Mouse (Mus musculus): ENCODE results near the gene Tgm1. TPM values are rescaled to one million over a fixed set of nuclear protein-coding genes. Genes with fewer than 3 reads are reported as not detected.

Tgm1 gene
- polyA plus RNA-seq, 1 experiment from 2014 or later = 5.9 TPM

- no peaks in the 10 kb centered on the region for H3K9me3 ChIP-seq (replicated peaks; ENCODE audit: low read length)
- TF ChIP-seq CTCF (IDR thresholded peaks at IDR 0.05; ENCODE audit: low read depth) = no peak
- ATAC-seq (replicated peaks; ENCODE audit: low FRiP score, low read depth) (no peak), DNase-seq (ENCODE audit: low spot score) (no peak)
- no peak overlapping the region for H3K9ac ChIP-seq (ENCODE audit: low read depth, low read length)
- H3K4me3 ChIP-seq (replicated peaks; ENCODE audit: low read depth, low read length) = no peak overlapping the region
- 77% methylated on average over 4 of the region's 4 CpGs for WGBS
- H3K4me2 ChIP-seq (ENCODE audit: low read length) = no peak overlapping the region
- peaks cover 25% of the 10 kb centered on the region for H3K36me3 ChIP-seq (ENCODE audit: insufficient read depth, low read length)
- H3K4me1 ChIP-seq (replicated peaks; ENCODE audit: insufficient read depth, low read length) = no peaks in the 10 kb centered on the region
- no peaks in the 10 kb centered on the region for H3K27me3 ChIP-seq (ENCODE audit: insufficient read depth, low read length)
- no peak overlapping the region for H3K27ac ChIP-seq
Measured at GRCm38 (mm10) chr14:55735758-55736157, 22.0 kb upstream of the Tgm1 start.

DNA sequence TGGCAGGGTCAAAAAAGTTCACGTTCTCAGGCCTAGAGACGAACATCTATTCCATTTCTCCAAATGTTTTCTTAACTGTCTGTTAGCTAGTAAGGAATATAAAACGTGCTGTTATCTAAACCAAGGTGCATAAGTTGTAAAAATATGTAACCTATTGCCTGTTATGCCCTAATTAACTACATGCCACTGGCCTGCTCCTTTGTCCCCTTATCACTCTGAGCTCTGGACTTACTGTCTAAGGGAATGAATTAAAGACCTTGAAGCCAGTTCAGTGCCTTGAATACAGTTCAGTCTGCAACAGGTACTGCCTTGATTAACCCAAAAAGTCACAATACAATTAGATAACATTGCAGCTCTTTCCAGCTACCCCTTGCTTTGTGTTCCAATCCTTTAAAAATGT is 21.6 kb upstream of the Tgm1 start:
- peaks cover 21% of the 10 kb centered on the region for H3K36me3 ChIP-seq (ENCODE audit: insufficient read depth, low read length)
- H3K27me3 ChIP-seq (ENCODE audit: insufficient read depth, low read length) = no peaks in the 10 kb centered on the region
- ATAC-seq (replicated peaks; ENCODE audit: low FRiP score, low read depth) (no peak), DNase-seq (ENCODE audit: low spot score) (no peak)
- H3K4me2 ChIP-seq (ENCODE audit: low read length) = no peak overlapping the region
- no peak overlapping the region for H3K9ac ChIP-seq (ENCODE audit: low read depth, low read length)
- H3K9me3 ChIP-seq (replicated peaks; ENCODE audit: low read length) = no peaks in the 10 kb centered on the region
- no peak overlapping the region for H3K4me3 ChIP-seq (replicated peaks; ENCODE audit: low read depth, low read length)
- H3K27ac ChIP-seq = no peak overlapping the region
- no peaks in the 10 kb centered on the region for H3K4me1 ChIP-seq (replicated peaks; ENCODE audit: insufficient read depth, low read length)
- WGBS = 38% methylated on average over 3 of the region's 3 CpGs
- TF ChIP-seq CTCF (IDR thresholded peaks at IDR 0.05; ENCODE audit: low read depth) = no peak

DNA sequence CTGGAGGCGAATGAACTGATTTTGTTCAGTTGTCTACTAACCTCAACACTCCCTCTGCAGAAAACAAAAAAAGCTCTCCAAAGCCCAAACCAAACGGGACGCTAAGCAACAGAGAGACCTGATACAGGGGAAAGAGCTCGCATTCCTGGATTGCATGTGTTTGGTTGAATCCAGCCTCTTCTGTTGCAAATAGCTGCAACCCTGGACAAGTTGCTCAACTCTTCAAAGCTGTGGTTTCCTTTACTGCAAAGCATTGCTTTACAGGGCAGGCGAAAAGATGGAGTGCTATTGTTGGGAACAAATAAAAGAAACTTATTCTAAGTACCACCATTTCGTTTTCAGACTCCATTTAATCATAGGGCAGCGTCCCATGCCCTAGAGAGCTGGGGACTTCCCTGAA is 21.1 kb upstream of the Tgm1 start:
- WGBS = 74% methylated on average over 7 of the region's 7 CpGs
- Histone ChIP-seq H3K36me3 (ENCODE audit: insufficient read depth, low read length) (peaks cover 16% of the 10 kb centered on the region), H3K9ac (ENCODE audit: low read depth, low read length) (no peak overlapping the region), H3K9me3 (replicated peaks; ENCODE audit: low read length) (no peaks in the 10 kb centered on the region), H3K4me2 (ENCODE audit: low read length) (no peak overlapping the region), H3K4me3 (replicated peaks; ENCODE audit: low read depth, low read length) (no peak overlapping the region), H3K4me1 (replicated peaks; ENCODE audit: insufficient read depth, low read length) (no peaks in the 10 kb centered on the region), H3K27ac (no peak overlapping the region), H3K27me3 (ENCODE audit: insufficient read depth, low read length) (no peaks in the 10 kb centered on the region)
- no peak for DNase-seq (ENCODE audit: low spot score)
- TF ChIP-seq CTCF (IDR thresholded peaks at IDR 0.05; ENCODE audit: low read depth) = no peak
- no peak for ATAC-seq (replicated peaks; ENCODE audit: low FRiP score, low read depth)

GRCm38 (mm10) chr14:55733889-55734288 is 20.2 kb upstream of the Tgm1 start:
- WGBS = 77% methylated on average over 10 of the region's 10 CpGs
- no peak overlapping the region for H3K27ac ChIP-seq
- ATAC-seq (replicated peaks; ENCODE audit: low FRiP score, low read depth) (no peak), DNase-seq (ENCODE audit: low spot score) (no peak)
- no peak overlapping the region for H3K9ac ChIP-seq (ENCODE audit: low read depth, low read length)
- TF ChIP-seq CTCF (IDR thresholded peaks at IDR 0.05; ENCODE audit: low read depth) = no peak
- no peaks in the 10 kb centered on the region for H3K4me1 ChIP-seq (replicated peaks; ENCODE audit: insufficient read depth, low read length)
- peaks cover 6% of the 10 kb centered on the region; the same call in 1 of the 2 replicates for H3K36me3 ChIP-seq (ENCODE audit: insufficient read depth, low read length)
- H3K9me3 ChIP-seq (replicated peaks; ENCODE audit: low read length) = no peaks in the 10 kb centered on the region
- H3K27me3 ChIP-seq (ENCODE audit: insufficient read depth, low read length) = no peaks in the 10 kb centered on the region
- H3K4me3 ChIP-seq (replicated peaks; ENCODE audit: low read depth, low read length) = no peak overlapping the region
- no peak overlapping the region for H3K4me2 ChIP-seq (ENCODE audit: low read length)

- no peaks in the 10 kb centered on the region for H3K9me3 ChIP-seq (replicated peaks; ENCODE audit: low read length)
- no peak for DNase-seq (ENCODE audit: low spot score)
- H3K4me2 ChIP-seq (ENCODE audit: low read length) = no peak overlapping the region
- no peaks in the 10 kb centered on the region for H3K4me1 ChIP-seq (replicated peaks; ENCODE audit: insufficient read depth, low read length)
- H3K9ac ChIP-seq (ENCODE audit: low read depth, low read length) = no peak overlapping the region
- H3K4me3 ChIP-seq (replicated peaks; ENCODE audit: low read depth, low read length) = no peak overlapping the region
- ATAC-seq (replicated peaks; ENCODE audit: low FRiP score, low read depth) = no peak
- H3K27ac ChIP-seq = no peak overlapping the region
- no peak for TF ChIP-seq CTCF (IDR thresholded peaks at IDR 0.05; ENCODE audit: low read depth)
- H3K36me3 ChIP-seq (ENCODE audit: insufficient read depth, low read length) = no peaks in the 10 kb centered on the region
- H3K27me3 ChIP-seq (ENCODE audit: insufficient read depth, low read length) = no peaks in the 10 kb centered on the region
- 86% methylated on average over 7 of the region's 7 CpGs for WGBS
Measured at GRCm38 (mm10) chr14:55730531-55731032, 16.9 kb upstream of the Tgm1 start.

- WGBS = 83% methylated on average over 7 of the region's 7 CpGs
- no peaks in the 10 kb centered on the region for H3K36me3 ChIP-seq (ENCODE audit: insufficient read depth, low read length)
- H3K9me3 ChIP-seq (replicated peaks; ENCODE audit: low read length) = no peaks in the 10 kb centered on the region
- no peak overlapping the region for H3K9ac ChIP-seq (ENCODE audit: low read depth, low read length)
- no peak overlapping the region for H3K27ac ChIP-seq
- ATAC-seq (replicated peaks; ENCODE audit: low FRiP score, low read depth) = no peak
- no peak overlapping the region for H3K4me2 ChIP-seq (ENCODE audit: low read length)
- DNase-seq (ENCODE audit: low spot score) = no peak
- H3K27me3 ChIP-seq (ENCODE audit: insufficient read depth, low read length) = no peaks in the 10 kb centered on the region
- TF ChIP-seq CTCF (IDR thresholded peaks at IDR 0.05; ENCODE audit: low read depth) = no peak
- no peaks in the 10 kb centered on the region for H3K4me1 ChIP-seq (replicated peaks; ENCODE audit: insufficient read depth, low read length)
- no peak overlapping the region for H3K4me3 ChIP-seq (replicated peaks; ENCODE audit: low read depth, low read length)
Measured at GRCm38 (mm10) chr14:55730116-55730515, 16.4 kb upstream of the Tgm1 start.

Data from kidney, postnatal 0 days (tissue).